Mouse (Mus musculus) cerebellum, postnatal 4 days (tissue): ENCODE results near the gene 4930562C15Rik.
A peak's percentile ranks its signal among the peaks of the same experiment; 100 is the strongest.
"Not testable (repeated sequence)": the region's sequence is repeated elsewhere in the genome, so short reads cannot be mapped to it uniquely, and the experiment has no call there.

ENCODE experiments used
- DNase-seq, 2 experiments: peaks; one replicate each; pipeline ENCODE4 v3.0.0; 2022; ENCODE audit warnings: low spot score in 2 of 2, mixed read lengths in 1 of 2

The 4930562C15Rik gene

GRCm38 (mm10) chr16:4835191-4835590, at the start of gene 4930562C15Rik:
TSS of gene 4930562C15Rik (plus strand) at chr16:4835416.
- DNase-seq = no peak

DNA sequence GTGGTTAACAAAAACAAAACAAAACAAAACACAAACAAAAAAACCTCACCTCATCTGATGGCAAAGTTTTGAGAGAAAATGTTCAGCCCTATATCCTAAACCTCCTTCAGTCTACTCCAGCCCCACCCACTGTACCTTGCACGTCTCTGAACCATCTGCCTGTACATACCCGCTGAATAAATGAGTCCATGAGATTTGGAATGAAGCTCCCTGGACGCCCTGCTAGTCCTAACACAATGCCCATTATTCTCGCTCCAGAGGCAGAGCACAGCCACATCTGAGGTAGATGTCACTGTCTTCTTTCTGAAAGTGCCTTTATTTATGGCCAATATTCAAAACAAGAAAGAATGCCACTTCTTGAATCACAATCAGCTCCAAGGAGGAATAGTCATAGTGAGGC, 49.5 kb upstream of the 4930562C15Rik start:
- DNase-seq = no peak

DNA sequence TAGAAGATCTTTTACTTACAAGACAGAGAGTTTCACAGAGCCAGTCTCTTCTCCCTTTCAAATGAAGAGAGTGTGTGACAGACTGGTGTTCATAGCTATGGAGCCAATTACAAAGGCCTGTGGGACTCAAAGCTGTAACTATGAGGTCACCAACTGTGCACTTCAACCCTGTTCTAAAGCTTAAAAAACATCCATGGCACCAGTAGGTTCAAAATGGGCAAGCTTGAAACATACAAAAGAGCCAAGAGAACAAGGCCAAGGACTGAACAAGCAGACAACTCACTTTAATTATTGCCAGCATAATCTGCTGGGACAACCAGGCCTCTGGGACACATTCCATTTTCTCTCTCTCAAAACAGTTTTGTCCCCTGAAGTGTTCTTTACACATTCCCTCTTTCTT, 47.0 kb upstream of the 4930562C15Rik start:
- DNase-seq = no peak

- no peak for DNase-seq
Observed at GRCm38 (mm10) chr16:4789311-4789768, 45.9 kb upstream of the 4930562C15Rik start.

GRCm38 (mm10) chr16:4789810-4790559, 45.2 kb upstream of the 4930562C15Rik start, which contains the start of gene Cdip1:
TSS of gene Cdip1 (minus strand) at chr16:4790292.
- peak; percentile 86 to 94 for DNase-seq

GRCm38 (mm10) chr16:4791332-4791731, 43.9 kb upstream of the 4930562C15Rik start:
- DNase-seq = no peak

DNA sequence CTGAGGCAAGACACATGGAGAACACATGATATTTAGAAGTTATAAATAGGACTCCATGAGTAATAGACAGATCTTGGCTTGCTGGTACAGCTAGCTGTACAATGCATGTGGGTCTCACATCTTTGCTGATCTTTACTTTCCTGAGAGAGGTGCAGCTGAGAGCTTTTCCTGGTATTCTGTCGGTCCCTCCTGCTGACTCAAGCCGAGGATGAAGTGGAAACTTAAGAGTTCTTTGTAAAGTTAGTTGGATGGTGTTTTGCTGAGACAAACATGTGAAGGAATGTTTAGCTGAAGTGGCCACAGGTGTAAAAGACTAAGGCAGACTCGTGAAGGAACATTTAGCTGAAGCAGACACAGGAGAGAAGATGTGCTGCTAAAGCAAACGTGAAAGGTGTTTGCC, 38.6 kb upstream of the 4930562C15Rik start:
- no peak for DNase-seq

DNA sequence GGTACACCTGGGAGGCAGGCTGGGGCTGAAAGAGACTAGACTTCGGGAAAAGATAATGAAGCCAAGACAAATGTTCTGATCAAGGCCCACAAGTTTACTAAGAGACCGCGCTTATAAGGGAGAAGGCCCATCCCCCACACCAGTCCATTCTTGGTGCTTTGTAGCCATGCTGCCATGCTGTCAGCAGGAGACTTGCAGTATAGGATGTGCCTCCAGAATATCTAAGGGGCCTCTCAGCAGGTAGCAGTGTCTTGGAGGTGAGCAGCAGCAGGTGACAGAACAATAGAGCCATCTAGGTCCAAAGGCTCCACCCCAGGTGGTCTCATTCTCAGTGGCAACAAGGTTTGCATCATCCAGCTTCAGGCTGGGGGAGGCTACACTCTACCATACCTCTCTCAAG, 16.9 kb upstream of the 4930562C15Rik start:
- DNase-seq = no peak

DNA sequence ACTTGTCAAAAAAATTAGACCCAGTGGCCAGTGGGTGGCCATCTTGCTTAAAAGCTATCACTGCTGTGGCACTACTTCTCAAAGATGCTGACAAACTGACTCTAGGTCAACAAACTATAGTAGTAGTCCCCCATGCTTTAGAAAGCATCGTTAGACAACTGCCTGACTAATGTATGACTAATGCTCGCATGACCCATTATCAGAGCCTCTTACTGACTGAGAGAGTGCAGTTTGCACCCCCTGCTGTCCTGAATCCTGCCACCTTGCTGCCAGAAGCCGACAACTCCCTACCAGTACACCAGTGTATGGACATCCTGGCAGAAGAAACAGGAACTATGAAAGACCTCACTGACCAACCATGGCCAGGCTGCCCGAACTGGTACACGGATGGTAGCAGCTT, 10.8 kb upstream of the 4930562C15Rik start:
- not testable (repeated sequence) for DNase-seq

DNA sequence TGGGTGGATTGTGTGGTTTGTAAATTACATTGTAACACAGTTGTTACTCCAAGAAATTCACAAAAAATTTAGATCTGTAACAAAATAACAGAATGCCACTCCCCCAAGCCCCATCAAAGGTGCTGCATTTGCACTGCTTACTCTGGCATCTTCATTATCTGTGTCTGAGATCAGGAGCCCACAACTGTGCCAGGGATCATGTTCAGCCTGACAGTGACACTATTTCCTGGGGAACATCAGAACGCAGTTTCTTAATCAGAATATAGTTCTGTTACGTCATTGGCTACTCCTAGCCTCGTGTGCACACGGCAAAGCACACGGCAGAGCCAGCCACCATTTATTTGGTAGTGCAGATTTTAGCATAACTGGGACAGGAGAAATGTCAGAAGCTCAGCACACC, 7.6 kb upstream of the 4930562C15Rik start:
- DNase-seq = no peak

DNA sequence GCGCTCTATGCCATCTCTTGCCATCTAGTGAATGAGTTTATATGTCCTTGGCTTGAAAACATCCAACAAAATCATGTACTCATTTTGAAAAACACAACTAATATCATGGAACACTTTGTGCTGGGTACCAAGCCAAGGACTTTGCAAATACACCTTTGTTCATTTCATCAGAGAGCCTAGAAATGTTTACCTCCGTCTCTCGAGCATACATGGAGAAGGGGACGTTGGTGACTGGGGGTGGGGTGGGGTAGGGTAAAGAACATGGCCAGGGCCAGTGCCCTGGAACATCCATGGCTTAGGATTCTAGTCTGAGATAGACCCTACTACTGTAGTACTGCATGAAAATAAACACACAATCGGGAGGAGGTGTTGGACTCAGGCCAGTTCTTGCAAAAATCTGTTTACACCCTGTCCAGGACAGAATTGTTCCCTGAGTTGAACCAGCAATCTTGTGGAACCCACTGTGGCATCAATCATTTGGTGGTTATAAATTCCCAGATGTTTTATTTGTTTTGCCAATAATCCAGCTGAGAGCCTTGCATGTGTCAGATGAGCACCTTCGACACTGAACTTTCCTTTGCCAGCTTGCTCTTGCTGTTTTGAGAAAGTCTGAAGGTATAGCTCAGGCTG, 5.8 kb upstream of the 4930562C15Rik start:
- DNase-seq = no peak

DNA sequence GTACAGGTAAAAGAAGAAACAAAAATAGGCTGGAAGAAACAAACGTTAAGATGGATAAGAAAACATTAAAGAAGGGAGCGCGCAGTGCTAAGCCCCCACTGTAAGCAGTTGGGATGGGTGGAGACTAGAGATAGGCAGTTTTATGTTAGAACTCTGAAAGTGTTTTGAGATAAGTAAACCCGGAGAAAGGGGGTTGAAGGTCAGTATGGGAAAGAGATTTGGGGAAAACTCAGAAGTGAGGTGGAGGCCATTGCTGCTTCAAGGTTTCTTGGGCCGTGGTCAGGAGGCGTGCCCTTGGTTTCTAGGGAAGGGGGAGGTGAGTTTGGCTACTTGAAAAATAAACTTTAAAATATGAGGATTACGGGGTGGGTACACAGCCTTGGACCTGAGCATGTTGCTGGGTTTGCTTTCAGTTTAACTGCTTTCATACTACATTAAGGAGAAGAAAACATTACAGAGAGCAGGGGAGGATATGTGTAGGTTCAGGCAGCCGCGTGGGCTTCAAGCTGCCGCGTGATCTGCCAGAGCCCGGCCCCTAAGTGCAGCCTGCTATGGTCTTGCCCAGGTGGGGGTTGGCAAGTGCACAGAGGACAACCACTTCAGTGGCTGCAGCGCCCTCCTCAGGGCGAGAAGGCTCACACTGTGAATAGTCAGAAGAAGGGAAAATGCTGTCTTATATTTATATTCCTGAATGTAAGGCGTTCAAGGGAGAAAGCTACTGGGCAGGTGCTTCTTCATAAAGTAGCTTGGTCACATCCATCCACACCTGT, 3.4 kb upstream of the 4930562C15Rik start:
- peak in 1 of 2 experiments; percentile 6 for DNase-seq

GRCm38 (mm10) chr16:4833858-4834257, 1.4 kb upstream of the 4930562C15Rik start:
- DNase-seq = no peak

GRCm38 (mm10) chr16:4837631-4838030, 2.4 kb downstream of the 4930562C15Rik start:
- DNase-seq = no peak

- no peak for DNase-seq
Observed at GRCm38 (mm10) chr16:4839552-4839951, 4.3 kb downstream of the 4930562C15Rik start.

- DNase-seq = no peak
Observed at GRCm38 (mm10) chr16:4840231-4840630, 5.0 kb downstream of the 4930562C15Rik start.

DNA sequence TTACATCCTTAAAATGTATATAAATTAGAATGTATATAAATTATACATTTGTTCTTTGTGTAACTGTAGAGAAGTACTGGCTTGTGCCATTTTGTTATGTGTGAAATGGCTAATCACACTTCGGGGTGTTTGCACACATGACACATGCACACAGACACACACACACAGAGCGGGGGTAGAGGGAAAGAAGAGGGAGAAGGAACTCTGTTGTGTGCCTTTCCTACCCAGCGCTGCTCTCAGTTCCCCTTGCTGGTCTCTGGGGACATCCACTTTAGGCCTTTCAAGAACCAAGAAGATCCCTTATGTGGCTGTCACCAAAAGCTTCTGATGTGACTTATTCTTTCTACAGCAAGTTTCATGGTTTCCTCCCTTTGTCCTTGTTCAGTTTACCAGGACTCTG, 11.8 kb downstream of the 4930562C15Rik start:
- no peak for DNase-seq

DNA sequence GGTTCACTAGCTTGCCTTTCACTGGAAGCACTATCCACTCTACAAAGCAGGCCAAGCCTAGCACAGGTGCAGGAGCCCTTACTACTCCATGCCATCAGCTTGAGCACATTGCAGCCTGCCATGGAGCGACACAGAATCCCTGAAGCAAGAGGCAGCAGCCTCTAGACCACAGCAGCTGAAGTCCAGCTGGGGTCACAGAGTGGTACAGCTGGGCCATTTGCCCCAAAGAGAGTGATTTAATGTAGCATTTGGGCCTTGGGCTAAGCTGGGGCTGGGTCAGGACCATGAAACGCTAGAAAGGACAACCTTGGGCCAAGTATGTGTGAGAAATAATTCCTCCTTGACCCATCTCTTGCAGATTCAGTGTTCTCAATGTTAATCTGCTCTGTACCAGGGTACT, 12.9 kb downstream of the 4930562C15Rik start:
- DNase-seq = no peak

- no peak for DNase-seq
Observed at GRCm38 (mm10) chr16:4850361-4850760, 15.1 kb downstream of the 4930562C15Rik start.

- no peak for DNase-seq
Observed at GRCm38 (mm10) chr16:4850938-4851628, 15.9 kb downstream of the 4930562C15Rik start.

GRCm38 (mm10) chr16:4855046-4855650, 19.9 kb downstream of the 4930562C15Rik start:
- DNase-seq = no peak
